Mouse (Mus musculus) v-Abl transformed pro-B cells (cell line): Measurements from ENCODE around the gene Plscr1.

Source experiments
- in situ Hi-C, 2 experiments: fragments of 400-800 bp; cut with MboI; formaldehyde crosslinking; loops; one replicate each; pipeline ENCODE4 v1.15.1; 2025; ENCODE audit not compliant: unreplicated experiment in 2 of 2

Plscr1 gene

DNA sequence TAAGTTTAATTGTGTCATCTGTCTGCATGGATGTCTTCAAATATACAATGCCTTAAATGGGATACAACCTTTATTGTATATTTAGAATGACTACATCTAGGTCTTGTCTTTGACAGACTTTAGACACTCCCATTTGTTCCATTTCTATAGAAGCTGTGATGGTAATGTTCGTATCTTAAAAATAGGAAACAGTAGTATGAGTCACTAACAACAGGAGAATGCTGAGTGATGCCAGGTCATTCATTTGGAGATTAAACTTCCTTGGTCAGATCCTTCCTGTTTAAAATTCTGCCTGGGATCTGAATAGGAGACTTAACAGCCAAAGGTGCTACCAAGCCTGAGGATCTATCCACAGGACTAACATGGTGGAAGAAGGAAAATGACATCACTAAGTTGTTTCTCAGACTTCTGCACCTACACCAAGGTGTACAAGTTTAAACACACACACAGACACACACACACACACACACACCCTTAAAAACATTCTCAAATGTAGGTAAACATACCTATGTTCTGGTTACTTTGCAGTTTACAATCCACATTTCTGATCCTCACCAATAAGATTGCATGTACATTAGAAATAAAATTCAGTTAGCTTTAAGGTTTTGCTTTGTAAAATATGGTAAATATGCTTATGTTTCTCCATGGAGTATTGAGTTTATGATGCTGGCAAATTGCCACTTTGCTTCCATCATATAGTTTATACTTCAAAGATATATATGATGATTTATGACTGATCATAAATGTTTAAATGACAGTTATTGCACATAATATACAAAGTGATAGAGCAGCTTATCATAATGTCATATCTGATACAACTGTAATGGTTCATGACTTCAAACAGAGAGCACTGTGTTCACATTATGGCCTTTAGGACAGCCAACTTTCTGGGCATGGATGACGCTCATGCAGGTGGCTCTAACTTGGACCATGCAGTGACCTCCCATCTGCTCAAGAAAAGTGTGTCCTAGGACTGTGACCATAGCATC is 44.3 kb downstream of the Plscr1 start:
- in situ Hi-C loops = no loop called here

DNA sequence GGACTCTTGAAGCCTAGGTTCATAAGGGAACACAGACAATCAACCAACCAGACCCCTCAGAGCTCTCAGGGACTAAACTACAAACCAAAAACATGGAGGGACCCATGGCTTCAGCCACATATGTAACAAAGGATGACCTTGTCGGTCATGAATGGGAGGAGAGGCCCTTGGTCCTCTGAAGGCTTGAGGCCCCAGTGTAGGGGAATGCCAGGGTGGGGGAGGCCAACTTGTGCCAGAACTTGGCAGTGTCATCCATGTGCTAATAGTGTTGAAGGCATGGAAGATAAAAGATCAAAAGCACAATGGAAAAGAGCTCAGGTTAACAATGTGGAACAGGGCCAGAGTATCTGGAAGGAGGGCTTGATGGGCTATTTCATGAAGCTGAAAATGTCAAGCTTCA is 48.7 kb downstream of the Plscr1 start:
- in situ Hi-C loops = no loop called here

DNA sequence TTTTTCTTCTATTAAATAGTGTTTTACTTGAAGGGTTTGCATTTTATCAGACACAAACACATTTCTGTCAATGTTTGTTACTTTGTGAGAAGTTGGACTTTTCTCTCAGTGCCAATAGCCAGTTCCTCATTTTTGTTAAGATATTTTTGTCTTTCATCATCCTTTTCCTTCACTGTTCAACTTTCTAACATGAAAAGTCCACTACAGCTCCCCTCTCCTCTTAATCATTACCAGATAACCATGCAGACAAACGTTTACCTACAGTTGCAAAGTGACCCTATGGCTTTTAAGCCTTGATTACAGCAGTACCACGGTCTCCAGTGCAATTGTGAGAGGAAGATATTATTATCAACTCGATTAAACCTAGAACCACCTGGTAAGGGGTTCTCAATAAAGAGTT is 51.7 kb downstream of the Plscr1 start:
- in situ Hi-C loops = no loop called here

- in situ Hi-C loops = no loop called here
These were observed 55.5 kb downstream of the Plscr1 start for GRCm38 (mm10) chr9:92305075-92305474.

DNA sequence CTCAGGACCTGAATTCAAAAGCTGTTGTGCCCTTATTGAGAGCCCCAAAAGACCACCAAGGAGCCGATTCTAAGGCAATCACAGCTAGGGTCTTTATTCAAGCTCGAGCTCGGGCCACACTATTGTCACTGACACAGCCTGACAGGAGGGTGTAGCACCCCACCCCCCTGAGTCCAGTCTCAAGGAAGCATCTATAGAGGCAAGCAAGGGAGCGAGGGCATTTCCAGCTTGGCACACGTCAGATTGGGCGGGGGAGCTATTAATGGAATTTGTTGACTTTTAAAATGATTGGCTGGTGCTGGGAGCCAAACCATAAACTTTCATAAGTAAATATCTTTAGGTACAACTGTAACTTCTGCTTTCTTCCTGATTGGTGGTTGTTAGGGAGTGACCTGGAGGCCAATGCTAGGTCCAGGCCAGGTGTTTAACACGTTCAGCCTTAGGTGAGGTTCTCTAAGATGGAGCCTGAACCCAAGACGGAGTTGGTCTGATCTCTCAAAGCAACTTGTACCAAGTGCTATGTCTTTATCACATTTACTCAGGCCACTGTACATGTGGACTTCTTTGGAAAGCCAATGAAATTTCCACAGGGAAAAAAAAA is 56.2 kb downstream of the Plscr1 start:
- in situ Hi-C loops = no loop called here

DNA sequence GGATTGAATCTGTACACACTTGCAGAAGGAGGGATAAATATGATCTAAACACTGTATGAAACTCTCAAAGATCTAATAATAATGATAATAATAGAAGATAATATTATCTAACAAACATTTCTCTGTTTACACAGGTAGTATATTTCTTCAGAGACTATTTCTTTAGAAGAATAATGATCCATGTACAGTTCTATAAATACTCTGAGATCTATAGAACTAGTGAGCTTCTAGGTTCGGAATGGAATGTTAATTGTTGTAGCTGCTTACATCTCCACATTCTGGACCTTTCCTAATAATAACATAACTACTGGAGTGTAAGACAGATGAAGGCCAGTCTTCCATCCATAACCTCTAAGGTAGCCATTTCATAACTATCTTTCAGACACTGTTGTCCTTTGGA is 59.5 kb downstream of the Plscr1 start, which contains the start of gene 1700057G04Rik:
Gene 1700057G04Rik, plus strand, starts transcription at position 301 of the 400 bp plus-strand sequence.
- in situ Hi-C loops = no loop called here

- in situ Hi-C loops = no loop called here
These were observed 67.2 kb downstream of the Plscr1 start for GRCm38 (mm10) chr9:92316791-92317190.
